Mouse (Mus musculus) limb, embryonic 15.5 days (tissue): ENCODE measurements around the gene Npas4. TPM values are rescaled to one million over a fixed set of nuclear protein-coding genes. Genes with fewer than 3 reads are reported as not detected.
A peak's percentile ranks its signal among the peaks of the same experiment; 100 is the strongest.
"Not testable (repeated sequence)": the region's sequence is repeated elsewhere in the genome, so short reads cannot be mapped to it uniquely, and the experiment has no call there.

Experiments
- ATAC-seq: fragments of 200-750 bp; cut with Nextera tagmentation; 2 replicates; pipeline ENCODE4 v1.8.0; 2017; ENCODE audit warnings: low read depth, moderate TSS enrichment; ENCODE audit not compliant: insufficient number of reproducible peaks, low FRiP score, low TSS enrichment
- H3K27ac ChIP-seq: fragments of 300-500 bp; sonication (generic); 2 replicates; pipeline ENCODE4 v1.5.1; 2015; ENCODE audit warnings: moderate library complexity, mild to moderate bottlenecking, inconsistent platforms
- H3K27me3 ChIP-seq: fragments of 300-500 bp; sonication (generic); 2 replicates; pipeline ENCODE4 v1.6.1; 2015; ENCODE audit warnings: inconsistent platforms
- H3K36me3 ChIP-seq: fragments of 300-500 bp; sonication (generic); 2 replicates; pipeline ENCODE4 v1.6.1; 2015; ENCODE audit warnings: inconsistent platforms
- H3K4me1 ChIP-seq: fragments of 300-500 bp; sonication (generic); 2 replicates; pipeline ENCODE4 v1.6.1; 2015; ENCODE audit warnings: inconsistent platforms
- H3K4me2 ChIP-seq: fragments of 300-500 bp; sonication (generic); 2 replicates; pipeline ENCODE4 v1.6.1; 2015; ENCODE audit warnings: mild to moderate bottlenecking, inconsistent platforms
- H3K4me3 ChIP-seq: fragments of 300-500 bp; sonication (generic); 2 replicates; pipeline ENCODE4 v1.5.1; 2015; ENCODE audit warnings: mild to moderate bottlenecking, inconsistent platforms
- H3K9ac ChIP-seq: fragments of 300-500 bp; sonication (generic); 2 replicates; pipeline ENCODE4 v1.6.1; 2015; ENCODE audit warnings: inconsistent platforms
- H3K9me3 ChIP-seq: fragments of 300-500 bp; sonication (generic); 2 replicates; pipeline ENCODE4 v1.6.1; 2016; ENCODE audit warnings: inconsistent platforms
- WGBS: fragments of 180-500 bp; shearing (Covaris S2); methylation state at CpG from one replicate; pipeline ENCODE4 v1.1.7; 2015; 5-methylcytosine and 5-hydroxymethylcytosine counted together
- polyA plus RNA-seq: library from polyadenylated mRNA; unstranded; fragments of >200 nt; fragmentation: Nextera tagmentation; extraction: Ambion mirVana; gene quantifications from 2 replicates; pipeline ENCODE4 v1.2.1, GENCODE M21; 2015

The Npas4 gene
- polyA plus RNA-seq, 1 experiment from 2014 or later = not detected

- H3K4me1 ChIP-seq = peaks cover 10% of the 10 kb centered on the region; the same call in 1 of the 2 replicates
- H3K27ac ChIP-seq = peak overlapping the region; percentile 58; the same call in 1 of the 2 replicates
- no peak for ATAC-seq
- WGBS = 17% methylated on average over 12 of the region's 12 CpGs
- no peaks in the 10 kb centered on the region for H3K27me3 ChIP-seq
- H3K9ac ChIP-seq = no peak overlapping the region
- no peaks in the 10 kb centered on the region for H3K9me3 ChIP-seq
- no peak overlapping the region for H3K4me3 ChIP-seq
- H3K4me2 ChIP-seq = no peak overlapping the region
- no peaks in the 10 kb centered on the region for H3K36me3 ChIP-seq
Observed at GRCm38 (mm10) chr19:5016782-5017181, 26.7 kb upstream of the Npas4 start.

- Histone ChIP-seq H3K9ac (no peak overlapping the region), H3K36me3 (no peaks in the 10 kb centered on the region), H3K27ac (peak overlapping the region; percentile 58; the same call in 1 of the 2 replicates)
Observed at GRCm38 (mm10) chr19:5016221-5016742, 26.2 kb upstream of the Npas4 start.

GRCm38 (mm10) chr19:5014961-5015398 is 24.9 kb upstream of the Npas4 start:
- ATAC-seq = no peak
- Histone ChIP-seq H3K36me3 (no peaks in the 10 kb centered on the region), H3K4me3 (no peak overlapping the region), H3K4me1 (peaks cover 10% of the 10 kb centered on the region; the same call in 1 of the 2 replicates), H3K4me2 (no peak overlapping the region), H3K27ac (no peak overlapping the region), H3K9ac (no peak overlapping the region), H3K27me3 (no peaks in the 10 kb centered on the region), H3K9me3 (no peaks in the 10 kb centered on the region)
- 16% methylated on average over 8 of the region's 8 CpGs for WGBS

More at GRCm38 (mm10) chr19:5016221-5016742, 26.2 kb upstream of the Npas4 start:
- Histone ChIP-seq H3K27me3 (no peaks in the 10 kb centered on the region), H3K4me2 (no peak overlapping the region), H3K9me3 (no peaks in the 10 kb centered on the region), H3K4me3 (no peak overlapping the region), H3K4me1 (peaks cover 10% of the 10 kb centered on the region; the same call in 1 of the 2 replicates)
- ATAC-seq = peak; percentile 63; the same call in 1 of the 2 replicates
- WGBS = 27% methylated on average over 10 of the region's 10 CpGs

- no peak overlapping the region for H3K27ac ChIP-seq
- ATAC-seq = no peak
- no peaks in the 10 kb centered on the region for H3K36me3 ChIP-seq
- peaks cover 10% of the 10 kb centered on the region; the same call in 1 of the 2 replicates for H3K4me1 ChIP-seq
- no peak overlapping the region for H3K9ac ChIP-seq
- no peak overlapping the region for H3K4me3 ChIP-seq
- WGBS = 56% methylated on average over 8 of the region's 8 CpGs
- H3K9me3 ChIP-seq = no peaks in the 10 kb centered on the region
- no peaks in the 10 kb centered on the region for H3K27me3 ChIP-seq
- H3K4me2 ChIP-seq = no peak overlapping the region
Observed at GRCm38 (mm10) chr19:5013138-5013537, 23.0 kb upstream of the Npas4 start.

GRCm38 (mm10) chr19:5004925-5005324 is 14.8 kb upstream of the Npas4 start:
- Histone ChIP-seq H3K27ac (no peak overlapping the region), H3K9ac (no peak overlapping the region), H3K27me3 (no peaks in the 10 kb centered on the region), H3K4me2 (no peak overlapping the region), H3K4me3 (no peak overlapping the region), H3K9me3 (no peaks in the 10 kb centered on the region), H3K36me3 (no peaks in the 10 kb centered on the region), H3K4me1 (peaks cover 7% of the 10 kb centered on the region)
- no peak for ATAC-seq
- WGBS = 68% methylated on average over 4 of the region's 4 CpGs

GRCm38 (mm10) chr19:5003644-5004043 is 13.5 kb upstream of the Npas4 start:
- not testable (repeated sequence) for H3K9me3 ChIP-seq, H3K4me1 ChIP-seq, H3K4me2 ChIP-seq, H3K27me3 ChIP-seq, H3K4me3 ChIP-seq, ATAC-seq, H3K36me3 ChIP-seq, H3K9ac ChIP-seq, H3K27ac ChIP-seq
- WGBS = 68% methylated on average over 2 of the region's 2 CpGs

- Histone ChIP-seq H3K9me3 (no peaks in the 10 kb centered on the region), H3K36me3 (no peaks in the 10 kb centered on the region), H3K27me3 (peaks cover 12% of the 10 kb centered on the region; the same call in 1 of the 2 replicates), H3K27ac (peak overlapping the region; percentile 38; the same call in 1 of the 2 replicates), H3K9ac (0 out of 2 replicates have a peak overlapping the region, but pooled peaks have one; percentile 0), H3K4me3 (peak overlapping the region; percentile 29), H3K4me2 (peak overlapping the region; percentile 46), H3K4me1 (peaks cover 7% of the 10 kb centered on the region)
- under 1% methylated on average over 39 of the region's 39 CpGs for WGBS
- ATAC-seq = peak; percentile 62
Observed at GRCm38 (mm10) chr19:5001666-5002406, 11.7 kb upstream of the Npas4 start.

- H3K27ac ChIP-seq = no peak overlapping the region
- no peak overlapping the region for H3K4me2 ChIP-seq
- H3K9ac ChIP-seq = no peak overlapping the region
- no peaks in the 10 kb centered on the region for H3K36me3 ChIP-seq
- H3K27me3 ChIP-seq = peaks cover 23% of the 10 kb centered on the region
- H3K4me1 ChIP-seq = peaks cover 7% of the 10 kb centered on the region
- ATAC-seq = no peak
- H3K9me3 ChIP-seq = no peaks in the 10 kb centered on the region
- no peak overlapping the region for H3K4me3 ChIP-seq
- WGBS = 56% methylated on average over 6 of the region's 6 CpGs
Observed at GRCm38 (mm10) chr19:4999445-5000140, 9.5 kb upstream of the Npas4 start.

GRCm38 (mm10) chr19:4994043-4994442 is 3.9 kb upstream of the Npas4 start:
- WGBS = 58% methylated on average over 5 of the region's 5 CpGs

GRCm38 (mm10) chr19:4992904-4993303 is 2.8 kb upstream of the Npas4 start:
- ATAC-seq = peak; percentile 35; the same call in 1 of the 2 replicates
- H3K9me3 ChIP-seq = no peaks in the 10 kb centered on the region
- no peak overlapping the region for H3K4me2 ChIP-seq
- no peak overlapping the region for H3K9ac ChIP-seq
- WGBS = 2% methylated on average over 9 of the region's 9 CpGs
- H3K4me1 ChIP-seq = peaks cover 14% of the 10 kb centered on the region
- no peak overlapping the region for H3K27ac ChIP-seq
- H3K4me3 ChIP-seq = no peak overlapping the region
- no peaks in the 10 kb centered on the region for H3K36me3 ChIP-seq
- peaks cover 71% of the 10 kb centered on the region for H3K27me3 ChIP-seq

More at GRCm38 (mm10) chr19:4994043-4994442, 3.9 kb upstream of the Npas4 start:
- Histone ChIP-seq H3K9me3 (no peaks in the 10 kb centered on the region), H3K4me1 (peaks cover 14% of the 10 kb centered on the region), H3K36me3 (no peaks in the 10 kb centered on the region), H3K9ac (no peak overlapping the region), H3K4me2 (no peak overlapping the region), H3K27ac (no peak overlapping the region), H3K4me3 (no peak overlapping the region), H3K27me3 (peaks cover 71% of the 10 kb centered on the region)
- no peak for ATAC-seq

GRCm38 (mm10) chr19:4992371-4992770 is 2.3 kb upstream of the Npas4 start:
- no peak for ATAC-seq
- peaks cover 69% of the 10 kb centered on the region for H3K27me3 ChIP-seq

GRCm38 (mm10) chr19:4990716-4991115 is 600 bp upstream of the Npas4 start:
- Histone ChIP-seq H3K9me3 (no peaks in the 10 kb centered on the region), H3K27me3 (peaks cover 64% of the 10 kb centered on the region), H3K4me3 (no peak overlapping the region), H3K9ac (no peak overlapping the region), H3K27ac (no peak overlapping the region), H3K4me2 (no peak overlapping the region), H3K4me1 (peaks cover 14% of the 10 kb centered on the region), H3K36me3 (no peaks in the 10 kb centered on the region)
- WGBS = 2% methylated on average over 22 of the region's 22 CpGs
- no peak for ATAC-seq

More at GRCm38 (mm10) chr19:4992371-4992770, 2.3 kb upstream of the Npas4 start:
- no peaks in the 10 kb centered on the region for H3K9me3 ChIP-seq
- H3K4me2 ChIP-seq = no peak overlapping the region
- no peaks in the 10 kb centered on the region for H3K36me3 ChIP-seq
- H3K4me1 ChIP-seq = peaks cover 14% of the 10 kb centered on the region
- H3K9ac ChIP-seq = no peak overlapping the region
- WGBS = 16% methylated on average over 8 of the region's 8 CpGs
- no peak overlapping the region for H3K27ac ChIP-seq
- H3K4me3 ChIP-seq = no peak overlapping the region
